Mouse (Mus musculus) heart, embryonic 15.5 days (tissue): Measurements from ENCODE around the gene Cplane1. TPM values are rescaled to one million over a fixed set of nuclear protein-coding genes. Genes with fewer than 3 reads are reported as not detected.

ENCODE experiments used
- ATAC-seq: fragments of 200-750 bp; cut with Nextera tagmentation; replicated peaks from 2 replicates; pipeline ENCODE4 v1.8.0; 2017; ENCODE audit warnings: low read depth, moderate TSS enrichment; ENCODE audit not compliant: insufficient number of reproducible peaks, insufficient read depth, low FRiP score
- H3K27ac ChIP-seq: fragments of 300-500 bp; sonication (generic); 2 replicates; pipeline ENCODE4 v1.5.1; 2015; ENCODE audit warnings: mild to moderate bottlenecking, inconsistent platforms
- H3K27me3 ChIP-seq: fragments of 300-500 bp; sonication (generic); 2 replicates; pipeline ENCODE4 v1.6.1; 2015; ENCODE audit warnings: inconsistent platforms
- H3K36me3 ChIP-seq: fragments of 300-500 bp; sonication (generic); 2 replicates; pipeline ENCODE4 v1.6.1; 2015; ENCODE audit warnings: mild to moderate bottlenecking, inconsistent platforms
- H3K4me1 ChIP-seq: fragments of 300-500 bp; sonication (generic); replicated peaks from 2 replicates; pipeline ENCODE4 v1.6.1; 2015; ENCODE audit warnings: inconsistent platforms
- H3K4me2 ChIP-seq: fragments of 300-500 bp; sonication (generic); 2 replicates; pipeline ENCODE4 v1.6.1; 2015; ENCODE audit warnings: inconsistent platforms, mild to moderate bottlenecking, moderate library complexity
- H3K4me3 ChIP-seq: fragments of 300-500 bp; sonication (generic); 2 replicates; pipeline ENCODE4 v1.5.1; 2015; ENCODE audit warnings: mild to moderate bottlenecking, inconsistent platforms
- H3K9ac ChIP-seq: fragments of 300-500 bp; sonication (generic); 2 replicates; pipeline ENCODE4 v1.6.1; 2015; ENCODE audit warnings: mild to moderate bottlenecking, inconsistent platforms
- H3K9me3 ChIP-seq: fragments of 300-500 bp; sonication (generic); replicated peaks from 2 replicates; pipeline ENCODE4 v1.6.1; 2016; ENCODE audit warnings: inconsistent platforms
- WGBS: fragments of 180-500 bp; shearing (Covaris S2); methylation state at CpG from one replicate; pipeline ENCODE4 v1.1.7; 2015; ENCODE audit warnings: mixed read lengths; 5-methylcytosine and 5-hydroxymethylcytosine counted together
- polyA plus RNA-seq: library from polyadenylated mRNA; unstranded; fragments of >200 nt; fragmentation: Nextera tagmentation; extraction: Ambion mirVana; gene quantifications from 2 replicates; pipeline ENCODE4 v1.2.1, GENCODE M21; 2015

Gene Cplane1
- 4.2 and 4.8 TPM in 2 replicates for polyA plus RNA-seq

GRCm38 (mm10) chr15:8168591-8169265, at the start of gene Cplane1:
TSS of gene Cplane1 (plus strand) at chr15:8169106.
- H3K27me3 ChIP-seq, result no peaks in the 10 kb centered on the region
- H3K9ac ChIP-seq, result peak within 1 kb of the TSS; percentile 78
- ATAC-seq, result peak; percentile 99
- no peaks in the 10 kb centered on the region for H3K4me1 ChIP-seq
- peak within 1 kb of the TSS; percentile 67 for H3K27ac ChIP-seq
- under 1% methylated on average over 40 of the region's 47 CpGs for WGBS
- H3K36me3 ChIP-seq, result peaks cover 9% of the 10 kb centered on the region; the same call in 1 of the 2 replicates
- peak within 1 kb of the TSS; percentile 86 for H3K4me3 ChIP-seq
- peak within 1 kb of the TSS; percentile 64 for H3K4me2 ChIP-seq
- H3K9me3 ChIP-seq, result no peaks in the 10 kb centered on the region

GRCm38 (mm10) chr15:8129281-8129680, 39.6 kb upstream of the Cplane1 start:
- 86% methylated on average over 1 of the region's 1 CpGs for WGBS
- no peak overlapping the region for H3K27ac ChIP-seq
- no peaks in the 10 kb centered on the region for H3K4me1 ChIP-seq
- ATAC-seq, result no peak
- no peak overlapping the region for H3K4me3 ChIP-seq
- H3K9ac ChIP-seq, result no peak overlapping the region
- peaks cover 73% of the 10 kb centered on the region for H3K36me3 ChIP-seq
- H3K4me2 ChIP-seq, result no peak overlapping the region
- no peaks in the 10 kb centered on the region for H3K9me3 ChIP-seq
- H3K27me3 ChIP-seq, result no peaks in the 10 kb centered on the region

- ATAC-seq, result no peak
- Histone ChIP-seq H3K4me3 (no peak overlapping the region), H3K9me3 (no peaks in the 10 kb centered on the region), H3K27ac (no peak overlapping the region), H3K9ac (no peak overlapping the region), H3K4me2 (no peak overlapping the region), H3K4me1 (no peaks in the 10 kb centered on the region), H3K27me3 (no peaks in the 10 kb centered on the region), H3K36me3 (peaks cover 84% of the 10 kb centered on the region)
- WGBS, result 95% methylated on average over 3 of the region's 3 CpGs
Observed at GRCm38 (mm10) chr15:8131268-8131667, 37.6 kb upstream of the Cplane1 start.

GRCm38 (mm10) chr15:8131761-8132160, 37.1 kb upstream of the Cplane1 start:
- H3K9me3 ChIP-seq, result no peaks in the 10 kb centered on the region
- H3K9ac ChIP-seq, result no peak overlapping the region
- ATAC-seq, result no peak
- H3K27me3 ChIP-seq, result no peaks in the 10 kb centered on the region
- H3K36me3 ChIP-seq, result peaks cover 83% of the 10 kb centered on the region
- H3K27ac ChIP-seq, result no peak overlapping the region
- no peak overlapping the region for H3K4me2 ChIP-seq
- no peaks in the 10 kb centered on the region for H3K4me1 ChIP-seq
- H3K4me3 ChIP-seq, result no peak overlapping the region

GRCm38 (mm10) chr15:8135606-8136005, 33.3 kb upstream of the Cplane1 start:
- Histone ChIP-seq H3K27me3 (no peaks in the 10 kb centered on the region), H3K4me3 (no peak overlapping the region), H3K4me1 (no peaks in the 10 kb centered on the region), H3K9ac (no peak overlapping the region), H3K27ac (no peak overlapping the region), H3K36me3 (peaks cover 82% of the 10 kb centered on the region), H3K9me3 (no peaks in the 10 kb centered on the region), H3K4me2 (no peak overlapping the region)
- WGBS, result 86% methylated on average over 5 of the region's 5 CpGs
- no peak for ATAC-seq

GRCm38 (mm10) chr15:8161841-8162240, 7.1 kb upstream of the Cplane1 start:
- no peaks in the 10 kb centered on the region for H3K27me3 ChIP-seq
- H3K9me3 ChIP-seq, result no peaks in the 10 kb centered on the region
- ATAC-seq, result no peak
- H3K4me3 ChIP-seq, result no peak overlapping the region
- H3K4me2 ChIP-seq, result no peak overlapping the region
- 83% methylated on average over 1 of the region's 1 CpGs for WGBS
- no peak overlapping the region for H3K27ac ChIP-seq
- H3K9ac ChIP-seq, result no peak overlapping the region
- no peaks in the 10 kb centered on the region for H3K4me1 ChIP-seq
- peaks cover 38% of the 10 kb centered on the region for H3K36me3 ChIP-seq

GRCm38 (mm10) chr15:8169266-8169746, 400 bp downstream of the Cplane1 start:
- peak overlapping the region; percentile 86 for H3K4me3 ChIP-seq
- peaks cover 9% of the 10 kb centered on the region for H3K36me3 ChIP-seq
- peak overlapping the region; percentile 67 for H3K27ac ChIP-seq
- H3K27me3 ChIP-seq, result no peaks in the 10 kb centered on the region
- H3K4me2 ChIP-seq, result peak overlapping the region; percentile 64
- under 1% methylated on average over 25 of the region's 25 CpGs for WGBS
- no peaks in the 10 kb centered on the region for H3K4me1 ChIP-seq
- H3K9ac ChIP-seq, result peak overlapping the region; percentile 78
- peak; percentile 76 for ATAC-seq
- H3K9me3 ChIP-seq, result no peaks in the 10 kb centered on the region

GRCm38 (mm10) chr15:8189563-8189962, 20.7 kb downstream of the Cplane1 start:
- no peak overlapping the region for H3K9ac ChIP-seq
- no peaks in the 10 kb centered on the region for H3K27me3 ChIP-seq
- no peak overlapping the region for H3K4me3 ChIP-seq
- H3K9me3 ChIP-seq, result no peaks in the 10 kb centered on the region
- H3K27ac ChIP-seq, result no peak overlapping the region
- peaks cover 34% of the 10 kb centered on the region for H3K36me3 ChIP-seq
- ATAC-seq, result no peak
- 89% methylated on average over 3 of the region's 3 CpGs for WGBS
- H3K4me1 ChIP-seq, result no peaks in the 10 kb centered on the region
- no peak overlapping the region for H3K4me2 ChIP-seq

GRCm38 (mm10) chr15:8190435-8190834, 21.5 kb downstream of the Cplane1 start:
- no peaks in the 10 kb centered on the region for H3K27me3 ChIP-seq
- no peak overlapping the region for H3K4me3 ChIP-seq
- ATAC-seq, result no peak
- peaks cover 41% of the 10 kb centered on the region for H3K36me3 ChIP-seq
- 83% methylated on average over 3 of the region's 3 CpGs for WGBS
- H3K4me2 ChIP-seq, result no peak overlapping the region
- H3K9me3 ChIP-seq, result no peaks in the 10 kb centered on the region
- no peak overlapping the region for H3K9ac ChIP-seq
- H3K4me1 ChIP-seq, result no peaks in the 10 kb centered on the region
- H3K27ac ChIP-seq, result no peak overlapping the region

- Histone ChIP-seq H3K9ac (no peak overlapping the region), H3K4me1 (no peaks in the 10 kb centered on the region), H3K9me3 (no peaks in the 10 kb centered on the region), H3K27ac (no peak overlapping the region), H3K27me3 (no peaks in the 10 kb centered on the region), H3K36me3 (peaks cover 62% of the 10 kb centered on the region), H3K4me3 (no peak overlapping the region), H3K4me2 (no peak overlapping the region)
- ATAC-seq, result no peak
Observed at GRCm38 (mm10) chr15:8200317-8200716, 31.4 kb downstream of the Cplane1 start.

- Histone ChIP-seq H3K4me3 (no peak overlapping the region), H3K27me3 (no peaks in the 10 kb centered on the region), H3K4me1 (no peaks in the 10 kb centered on the region), H3K27ac (no peak overlapping the region), H3K9ac (no peak overlapping the region), H3K36me3 (peaks cover 29% of the 10 kb centered on the region), H3K4me2 (no peak overlapping the region), H3K9me3 (no peaks in the 10 kb centered on the region)
- 91% methylated on average over 6 of the region's 6 CpGs for WGBS
- no peak for ATAC-seq
Observed at GRCm38 (mm10) chr15:8208362-8208761, 39.5 kb downstream of the Cplane1 start.

GRCm38 (mm10) chr15:8214811-8215210, 45.9 kb downstream of the Cplane1 start:
- WGBS, result 85% methylated on average over 13 of the region's 13 CpGs
- Histone ChIP-seq H3K4me1 (no peaks in the 10 kb centered on the region), H3K9me3 (no peaks in the 10 kb centered on the region), H3K36me3 (peaks cover 33% of the 10 kb centered on the region), H3K4me3 (no peak overlapping the region), H3K27ac (no peak overlapping the region), H3K9ac (no peak overlapping the region), H3K4me2 (no peak overlapping the region), H3K27me3 (no peaks in the 10 kb centered on the region)
- no peak for ATAC-seq
